Mouse (Mus musculus): ENCODE data around the gene Nmt1. TPM values are rescaled to one million over a fixed set of nuclear protein-coding genes. Genes with fewer than 3 reads are reported as not detected.

Nmt1 gene
- total and polyA plus RNA-seq, 3 experiments: 84.5 to 205 (median 115) TPM

DNA sequence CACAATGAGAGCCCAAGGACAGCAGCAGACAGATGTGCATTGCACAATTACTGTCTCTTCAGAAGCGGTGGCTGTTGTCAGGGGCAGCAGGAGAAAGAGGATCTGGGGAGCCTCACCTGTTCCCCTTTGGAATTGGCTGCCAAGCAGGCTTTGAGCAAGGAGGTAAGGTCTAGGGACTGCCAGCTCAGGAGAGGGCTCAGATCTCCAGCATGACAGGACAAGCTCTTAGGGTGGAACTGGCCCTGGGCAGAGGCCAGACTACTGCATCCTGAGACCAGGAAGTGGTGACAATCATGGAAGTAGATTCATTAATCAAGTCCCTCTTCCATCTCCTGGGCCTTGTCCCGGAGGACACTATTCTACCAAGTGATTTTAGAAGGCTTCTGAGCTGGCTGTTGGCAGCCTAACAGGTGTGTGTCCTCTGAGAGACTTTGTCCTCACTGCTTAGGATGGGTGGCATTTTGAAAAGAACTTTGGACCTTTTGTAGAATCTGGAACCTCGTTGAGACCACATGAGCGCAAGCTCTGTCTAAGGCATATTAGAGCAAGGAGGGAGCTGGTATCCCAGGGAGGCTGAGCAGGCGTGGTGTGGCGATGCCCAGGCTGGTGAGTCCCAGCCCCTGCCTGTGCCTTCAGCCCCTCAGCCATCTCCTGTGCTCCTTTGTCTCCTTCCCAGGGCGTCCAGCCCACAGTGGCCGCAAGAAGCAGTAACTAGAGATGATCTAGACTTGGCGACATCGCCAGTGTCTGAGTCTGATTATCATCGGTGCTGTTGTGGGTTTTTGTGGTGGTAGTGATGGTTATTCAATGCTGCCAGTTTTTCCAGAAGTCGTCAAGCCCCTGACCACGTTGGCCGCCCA, 38.4 kb downstream of the Nmt1 start:
- in situ Hi-C loops (cut with MboI; ENCODE audit: low pct_ligation_motif_present, low pct_unique_long_range_greater_than_20kb, low sequenced_read_pairs): no loop called here
- H3K4me3 ChIP-seq (replicated peaks in 1 of 3; ENCODE audit: low read depth in 2 of 3, low read length in 2 of 3, poor library complexity in 1 of 3): no peak overlapping the region
- no peak overlapping the region for H3K4me2 ChIP-seq (ENCODE audit: insufficient read depth, low read depth, poor library complexity, severe bottlenecking)

DNA sequence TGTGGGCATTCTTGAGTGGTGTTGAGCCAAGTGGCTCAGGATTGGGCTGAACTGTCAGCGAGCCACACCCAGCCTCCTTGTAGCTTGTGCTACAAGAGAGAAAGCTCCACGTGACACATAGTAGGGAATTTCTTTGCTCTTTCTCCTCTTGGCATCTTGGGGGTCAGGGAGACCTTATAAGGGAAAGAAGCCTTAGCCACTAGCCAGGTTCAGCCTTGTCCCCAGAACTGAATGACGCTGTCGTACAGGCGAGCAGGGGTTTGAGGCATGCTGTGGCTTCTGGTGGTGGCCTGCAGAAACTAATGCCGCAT, 39.0 kb downstream of the Nmt1 start:
- Histone ChIP-seq H3K4me2 (ENCODE audit: insufficient read depth, low read depth, poor library complexity, severe bottlenecking) (no peak overlapping the region), H3K36me3 (replicated peaks in 1 of 2; ENCODE audit: control insufficient read depth in 1 of 2, insufficient read depth in 1 of 2, low read length in 1 of 2) (peaks cover 71 to 92% of the 10 kb centered on the region in 2 experiments), H3K9ac (ENCODE audit: insufficient read depth, low read depth) (no peak overlapping the region), H3K9me3 (replicated peaks; ENCODE audit: low read length) (no peaks in the 10 kb centered on the region), H3K27me3 (replicated peaks) (no peaks in the 10 kb centered on the region), H3K27ac (ENCODE audit: insufficient read depth, low read depth) (peak overlapping the region; percentile 91), H3K4me3 (replicated peaks in 1 of 3; ENCODE audit: low read depth in 2 of 3, low read length in 2 of 3, poor library complexity in 1 of 3) (no peak overlapping the region), H3K4me1 (ENCODE audit: control insufficient read depth in 1 of 2, insufficient read depth in 2 of 2) (peaks cover 16 to 56% of the 10 kb centered on the region in 2 experiments), H3K79me2 (replicated peaks; ENCODE audit: control insufficient read depth, extremely low read depth, insufficient read depth, poor library complexity, severe bottlenecking) (no peaks in the 10 kb centered on the region; the same call in 1 of the 2 replicates)
- dilution Hi-C loops (cut with MboI; ENCODE audit: extremely low pct_ligation_motif_present, extremely low pct_unique_long_range_greater_than_20kb, low sequenced_read_pairs) (no loop called here), in situ Hi-C loops (cut with MboI; ENCODE audit: low pct_ligation_motif_present, low pct_unique_long_range_greater_than_20kb, low sequenced_read_pairs) (no loop called here)
- peak; percentile 28; the same call in 1 of the 2 replicates for TF ChIP-seq ZKSCAN1 (IDR thresholded peaks at IDR 0.05; ENCODE audit: borderline replicate concordance, low read depth, low read length)
- no peak for TF ChIP-seq JUN (IDR thresholded peaks at IDR 0.05; ENCODE audit: insufficient read depth, low read depth, low read length)
- TF ChIP-seq BHLHE40 (IDR thresholded peaks at IDR 0.05; ENCODE audit: low read depth, low read length): no peak
- TF ChIP-seq ETS1 (conservative IDR thresholded peaks at IDR 0.05; ENCODE audit: low read depth, low read length): no peak
- no peak for TF ChIP-seq CTCF (conservative IDR thresholded peaks at IDR 0.05 in 1 of 2, IDR thresholded peaks at IDR 0.05 in 1 of 2; ENCODE audit: low read depth in 2 of 2, low read length in 2 of 2)
- DNase-seq (ENCODE audit: extremely low read depth): no peak

More for the DNA sequence above, 38.4 kb downstream of the Nmt1 start:
- Histone ChIP-seq H3K9me3 (replicated peaks; ENCODE audit: low read length) (no peaks in the 10 kb centered on the region), H3K9ac (ENCODE audit: insufficient read depth, low read depth) (no peak overlapping the region), H3K4me1 (ENCODE audit: control insufficient read depth in 1 of 2, insufficient read depth in 2 of 2) (peaks cover 16 to 53% of the 10 kb centered on the region in 2 experiments), H3K79me2 (replicated peaks; ENCODE audit: control insufficient read depth, extremely low read depth, insufficient read depth, poor library complexity, severe bottlenecking) (no peaks in the 10 kb centered on the region; the same call in 1 of the 2 replicates), H3K27ac (ENCODE audit: insufficient read depth, low read depth) (no peak overlapping the region), H3K36me3 (replicated peaks in 1 of 2; ENCODE audit: control insufficient read depth in 1 of 2, insufficient read depth in 1 of 2, low read length in 1 of 2) (peaks cover 73 to 92% of the 10 kb centered on the region in 2 experiments), H3K27me3 (replicated peaks) (no peaks in the 10 kb centered on the region)
- no peak for TF ChIP-seq CTCF (conservative IDR thresholded peaks at IDR 0.05 in 1 of 2, IDR thresholded peaks at IDR 0.05 in 1 of 2; ENCODE audit: low read depth in 2 of 2, low read length in 2 of 2)
- no peak for DNase-seq (ENCODE audit: extremely low read depth)
- dilution Hi-C loops (cut with MboI; ENCODE audit: extremely low pct_ligation_motif_present, extremely low pct_unique_long_range_greater_than_20kb, low sequenced_read_pairs): no loop called here

DNA sequence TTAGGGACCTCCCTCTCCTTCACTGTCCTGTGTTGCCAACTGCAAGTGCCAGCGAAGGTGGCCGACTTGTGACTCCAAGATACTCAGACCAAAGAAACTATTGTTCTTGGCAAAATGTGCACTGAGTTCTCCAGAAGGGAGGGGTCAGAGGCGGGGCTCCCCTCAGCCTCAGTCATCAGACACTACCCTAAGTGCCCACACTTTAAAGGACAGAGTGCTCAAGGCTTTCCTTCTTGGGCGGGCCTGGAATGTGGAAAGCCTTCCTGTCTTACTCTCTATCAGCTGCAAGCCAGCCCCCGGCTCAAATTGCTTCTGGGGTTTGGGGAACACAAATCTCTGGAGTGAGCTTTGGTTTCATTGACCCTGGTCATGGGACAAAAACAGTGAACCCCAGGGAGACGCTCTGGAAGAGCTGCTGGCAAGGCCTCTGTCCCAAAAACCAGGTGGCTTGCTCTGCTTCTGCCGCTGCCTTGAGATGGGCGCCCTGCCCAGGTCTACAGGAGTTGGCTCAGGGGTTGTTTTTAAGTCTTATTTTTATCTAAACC, 39.5 kb downstream of the Nmt1 start:
- TF ChIP-seq CHD1 (IDR thresholded peaks at IDR 0.05; ENCODE audit: low read depth, low read length): no peak
- TF ChIP-seq ZMIZ1 (IDR thresholded peaks at IDR 0.05; ENCODE audit: low read depth, low read length): 0 out of 2 replicates have a peak, but pooled peaks have one; percentile 15
- peaks cover 76 to 93% of the 10 kb centered on the region in 2 experiments for H3K36me3 ChIP-seq (replicated peaks in 1 of 2; ENCODE audit: control insufficient read depth in 1 of 2, insufficient read depth in 1 of 2, low read length in 1 of 2)
- no peaks in the 10 kb centered on the region for H3K9me3 ChIP-seq (replicated peaks; ENCODE audit: low read length)
- in situ Hi-C loops (cut with MboI; ENCODE audit: low pct_ligation_motif_present, low pct_unique_long_range_greater_than_20kb, low sequenced_read_pairs): no loop called here
- H3K9ac ChIP-seq (ENCODE audit: insufficient read depth, low read depth): peak overlapping the region; percentile 1; the same call in 1 of the 2 replicates
- no peaks in the 10 kb centered on the region; the same call in 1 of the 2 replicates for H3K79me2 ChIP-seq (replicated peaks; ENCODE audit: control insufficient read depth, extremely low read depth, insufficient read depth, poor library complexity, severe bottlenecking)
- no peaks in the 10 kb centered on the region for H3K27me3 ChIP-seq (replicated peaks)
- H3K27ac ChIP-seq (ENCODE audit: insufficient read depth, low read depth): peak overlapping the region; percentile 91
- H3K4me1 ChIP-seq (ENCODE audit: control insufficient read depth in 1 of 2, insufficient read depth in 2 of 2): peaks cover 16 to 60% of the 10 kb centered on the region in 2 experiments
- no peak overlapping the region for H3K4me3 ChIP-seq (replicated peaks in 1 of 3; ENCODE audit: low read depth in 2 of 3, low read length in 2 of 3, poor library complexity in 1 of 3)
- dilution Hi-C loops (cut with MboI; ENCODE audit: extremely low pct_ligation_motif_present, extremely low pct_unique_long_range_greater_than_20kb, low sequenced_read_pairs): no loop called here
- no peak for DNase-seq (ENCODE audit: extremely low read depth)
- no peak overlapping the region for H3K4me2 ChIP-seq (ENCODE audit: insufficient read depth, low read depth, poor library complexity, severe bottlenecking)
